Mouse (Mus musculus) left cerebral cortex, postnatal 36 days (tissue): ENCODE data around the gene Dab2ip. TPM values are rescaled to one million over a fixed set of nuclear protein-coding genes. Genes with fewer than 3 reads are reported as not detected.
A peak's percentile ranks its signal among the peaks of the same experiment; 100 is the strongest.

Experiments used
- DNase-seq, 2 experiments: peaks; one replicate each; pipeline ENCODE4 v3.0.0; 2021 to 2022; ENCODE audit warnings: low spot score in 2 of 2, mixed read lengths in 1 of 2
- intact Hi-C: fragments of 180-260 bp; cut with DNase I; formaldehyde crosslinking; loops from one replicate; pipeline ENCODE4 v1.15.1; 2025
- total RNA-seq, 2 experiments: library from RNA; stranded (reverse); gene quantifications; 2 replicates each; pipeline ENCODE4 v1.2.3; 2021

The Dab2ip gene
- total RNA-seq, 2 experiments from 2014 or later: 144 to 156 TPM

GRCm38 (mm10) chr2:35550097-35550496, 8.0 kb upstream of the Dab2ip start:
- intact Hi-C loops: loop anchor here (10.0 kb wide), 1 partner anchor 175 kb away; no protein-coding TSS in a partner anchor
- no peak for DNase-seq

GRCm38 (mm10) chr2:35556918-35557486, 1.1 kb upstream of the Dab2ip start:
- no peak for DNase-seq
- intact Hi-C loops: loop anchor here (10.0 kb wide), 1 partner anchor 168 kb away; no protein-coding TSS in a partner anchor

GRCm38 (mm10) chr2:35558826-35559550, 922 bp downstream of the Dab2ip start:
- intact Hi-C loops: loop anchor here (10.0 kb wide), 1 partner anchor 166 kb away; no protein-coding TSS in a partner anchor
- DNase-seq: peak in 1 of 2 experiments; percentile 28

GRCm38 (mm10) chr2:35559551-35559835, 1.4 kb downstream of the Dab2ip start:
- intact Hi-C loops: loop anchor here (10.0 kb wide), 1 partner anchor 165 kb away; no protein-coding TSS in a partner anchor
- peak; percentile 22 to 31 for DNase-seq

- intact Hi-C loops: no loop called here
- no peak for DNase-seq
Measured at GRCm38 (mm10) chr2:35563722-35564121, 5.7 kb downstream of the Dab2ip start.

GRCm38 (mm10) chr2:35565051-35565836, 7.2 kb downstream of the Dab2ip start:
- intact Hi-C loops: no loop called here
- DNase-seq: no peak

GRCm38 (mm10) chr2:35566957-35567693, 9.1 kb downstream of the Dab2ip start:
- intact Hi-C loops: no loop called here
- no peak for DNase-seq

- intact Hi-C loops: no loop called here
- no peak for DNase-seq
Measured at GRCm38 (mm10) chr2:35567694-35568149, 9.7 kb downstream of the Dab2ip start.

- intact Hi-C loops: no loop called here
- DNase-seq: no peak
Measured at GRCm38 (mm10) chr2:35570743-35571142, 12.7 kb downstream of the Dab2ip start.

GRCm38 (mm10) chr2:35574643-35575042, 16.6 kb downstream of the Dab2ip start:
- no peak for DNase-seq
- intact Hi-C loops: no loop called here

GRCm38 (mm10) chr2:35576675-35577074, 18.6 kb downstream of the Dab2ip start:
- intact Hi-C loops: no loop called here
- DNase-seq: no peak

GRCm38 (mm10) chr2:35580111-35580510, 22.0 kb downstream of the Dab2ip start:
- intact Hi-C loops: no loop called here
- no peak for DNase-seq

- intact Hi-C loops: no loop called here
- peak; percentile 17 to 43 for DNase-seq
Measured at GRCm38 (mm10) chr2:35581501-35582340, 23.7 kb downstream of the Dab2ip start.

GRCm38 (mm10) chr2:35582341-35582941, 24.4 kb downstream of the Dab2ip start:
- intact Hi-C loops: no loop called here

GRCm38 (mm10) chr2:35583406-35583805, 25.3 kb downstream of the Dab2ip start:
- intact Hi-C loops: no loop called here

More at GRCm38 (mm10) chr2:35582341-35582941, 24.4 kb downstream of the Dab2ip start:
- DNase-seq: peak; percentile 38 to 51

GRCm38 (mm10) chr2:35584011-35584410, 25.9 kb downstream of the Dab2ip start:
- intact Hi-C loops: no loop called here
- no peak for DNase-seq

More at GRCm38 (mm10) chr2:35583406-35583805, 25.3 kb downstream of the Dab2ip start:
- DNase-seq: no peak

- intact Hi-C loops: no loop called here
- no peak for DNase-seq
Measured at GRCm38 (mm10) chr2:35588368-35588767, 30.3 kb downstream of the Dab2ip start.

GRCm38 (mm10) chr2:35589385-35589784, 31.3 kb downstream of the Dab2ip start:
- DNase-seq: no peak
- intact Hi-C loops: no loop called here
